Mouse (Mus musculus) neutrophil, adult 59 days (primary cell): ENCODE results near the gene Sept9. TPM values are rescaled to one million over a fixed set of nuclear protein-coding genes. Genes with fewer than 3 reads are reported as not detected.

Experiments
- total RNA-seq, 2 experiments: library from RNA; stranded (reverse); gene quantifications; 1 replicate in 1 of 2; 2 replicates in 1 of 2; pipeline ENCODE4 v1.2.4; 2023

Sept9 gene
- 100 to 1,000 TPM; 198 to 232 TPM for total RNA-seq

DNA sequence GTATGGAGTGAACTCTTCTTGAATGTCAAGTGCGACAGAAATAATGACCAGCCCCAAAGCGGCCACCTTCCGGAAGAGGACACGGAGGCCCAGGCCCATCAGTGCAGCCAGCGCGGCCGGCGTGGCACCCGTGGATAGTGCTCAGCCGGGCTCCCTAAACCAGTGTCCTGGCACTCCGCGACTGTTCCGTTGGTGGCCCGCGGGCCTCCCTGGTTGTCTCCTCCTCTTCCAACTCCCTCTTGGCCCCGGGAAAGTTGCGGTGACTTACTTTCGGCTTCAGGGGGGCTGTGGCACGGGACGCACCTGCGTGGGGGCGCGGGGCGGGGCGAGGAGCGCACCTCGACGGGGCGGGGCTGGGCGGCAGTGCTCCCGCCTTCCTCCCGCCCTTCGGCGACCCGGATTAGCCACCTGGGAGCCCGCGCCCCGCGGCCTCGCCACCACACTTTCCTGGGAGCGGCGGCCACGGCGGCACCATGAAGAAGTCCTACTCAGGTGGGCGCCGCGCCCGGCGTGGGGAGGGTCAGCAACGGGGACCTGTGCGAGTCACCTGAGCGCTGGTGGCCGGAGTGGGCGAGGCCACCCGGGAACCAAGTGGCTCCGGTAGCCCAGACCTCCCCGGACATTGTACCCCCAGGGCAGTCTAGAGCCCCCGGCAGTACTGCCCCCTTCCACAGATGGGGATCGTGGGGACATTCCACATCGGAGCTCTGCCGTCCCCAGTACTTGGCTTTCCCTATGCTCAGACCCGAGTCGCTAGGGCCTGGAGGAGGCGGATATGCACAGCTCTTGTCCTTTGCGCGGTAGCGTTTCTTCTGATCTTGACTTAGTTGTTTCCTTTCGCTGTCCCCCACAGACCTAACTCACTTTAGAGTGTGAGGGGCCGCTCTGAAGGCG is at the start of gene Sept9:
Sept9 (plus strand) TSS at position 380 of the 894 bp plus-strand sequence.

Other genes with a start within 250 kb of the Sept9 start
- gene Sec14l1, start 84.5 kb upstream of the Sept9 start, total RNA-seq, result 10 to 100 TPM; 66.2 to 80.4 TPM